Mouse (Mus musculus) layer of hippocampus, postnatal 14 days (tissue): ENCODE measurements at regions not wholly inside any gene's neighbourhood (a gene's known extent, or its start where the extent isn't known, plus 50 kb on each side); places are given as distances from the start of the nearest gene placed in this dataset.

Experiments used
- DNase-seq, 2 experiments: peaks; one replicate each; pipeline ENCODE4 v3.0.0; 2021 to 2022; ENCODE audit warnings: low spot score in 2 of 2, mixed read lengths in 1 of 2

- DNase-seq, result no peak
Observed at GRCm38 (mm10) chr8:90504521-90504920, 156.4 kb upstream of the Tox3 start.

GRCm38 (mm10) chr8:90503306-90503705, 155.2 kb upstream of the Tox3 start:
- no peak for DNase-seq

DNA sequence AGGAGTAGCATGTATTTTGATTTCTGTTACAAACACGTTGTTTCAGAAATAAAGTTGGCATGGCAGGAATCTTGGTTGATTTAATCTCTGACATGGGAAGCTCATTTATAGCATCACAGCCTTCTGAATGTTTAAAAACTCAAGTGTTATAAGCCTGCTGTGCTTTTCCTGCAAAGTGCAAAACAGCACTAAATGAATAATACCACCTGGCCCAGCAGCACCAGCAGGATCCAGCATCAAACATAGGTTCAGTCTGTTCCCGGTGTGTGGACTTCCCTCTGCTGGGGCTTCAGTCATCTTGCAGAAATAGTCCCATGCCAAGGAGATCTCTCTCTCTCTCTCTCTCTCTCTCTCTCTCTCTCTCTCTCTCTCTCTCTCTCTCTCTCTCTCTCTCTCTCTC, 154.7 kb upstream of the Tox3 start:
- DNase-seq, result no peak

GRCm38 (mm10) chr8:90499315-90499714, 151.2 kb upstream of the Tox3 start:
- no peak for DNase-seq

DNA sequence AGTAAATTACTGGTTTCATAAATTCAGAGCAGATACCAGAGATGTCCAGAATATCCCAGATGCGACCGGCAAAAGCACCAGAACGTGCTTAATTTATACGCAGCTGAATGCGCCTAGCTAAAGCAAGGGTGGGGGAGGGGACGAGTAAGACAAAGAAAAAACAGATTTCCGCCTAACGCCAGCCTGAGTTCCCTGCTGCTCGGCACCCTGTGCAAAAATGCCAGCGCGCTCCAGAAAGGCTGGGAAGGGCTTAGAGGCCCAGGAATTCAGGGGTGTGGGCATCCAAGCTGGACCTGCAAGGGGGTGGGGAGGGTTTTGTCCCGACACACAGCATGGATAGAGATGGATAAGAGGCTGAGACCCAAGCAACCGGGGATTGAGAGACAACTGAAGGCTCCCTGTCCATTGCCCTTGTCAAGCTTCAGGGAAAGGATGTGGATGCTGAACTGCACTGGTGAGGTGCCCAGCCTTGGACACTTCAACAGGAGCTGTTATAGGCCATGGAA, 148.6 kb upstream of the Tox3 start:
- DNase-seq, result peak; percentile 59 to 70

DNA sequence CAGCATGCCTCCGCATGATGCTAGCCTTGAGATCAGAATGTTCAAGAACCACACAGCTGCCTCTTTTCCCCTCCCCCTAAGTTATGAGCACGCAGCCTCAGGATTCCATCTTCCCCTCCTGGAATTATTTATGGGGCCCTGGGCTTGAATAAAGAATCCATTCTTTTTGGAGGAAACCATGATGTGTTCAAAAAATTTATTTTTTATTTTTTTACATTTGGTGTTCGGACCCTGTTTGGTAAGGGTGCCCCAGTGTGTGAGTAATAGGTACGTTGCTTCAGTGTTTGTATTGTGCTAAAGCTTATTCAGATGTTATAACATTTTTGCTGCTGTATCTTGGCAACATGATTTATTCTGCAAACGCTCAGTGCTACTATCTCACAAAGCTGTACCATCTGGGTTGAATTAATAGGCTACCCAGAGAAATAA, 147.8 kb upstream of the Tox3 start:
- no peak for DNase-seq

- no peak for DNase-seq
Observed at GRCm38 (mm10) chr8:90492521-90493225, 144.5 kb upstream of the Tox3 start.

DNA sequence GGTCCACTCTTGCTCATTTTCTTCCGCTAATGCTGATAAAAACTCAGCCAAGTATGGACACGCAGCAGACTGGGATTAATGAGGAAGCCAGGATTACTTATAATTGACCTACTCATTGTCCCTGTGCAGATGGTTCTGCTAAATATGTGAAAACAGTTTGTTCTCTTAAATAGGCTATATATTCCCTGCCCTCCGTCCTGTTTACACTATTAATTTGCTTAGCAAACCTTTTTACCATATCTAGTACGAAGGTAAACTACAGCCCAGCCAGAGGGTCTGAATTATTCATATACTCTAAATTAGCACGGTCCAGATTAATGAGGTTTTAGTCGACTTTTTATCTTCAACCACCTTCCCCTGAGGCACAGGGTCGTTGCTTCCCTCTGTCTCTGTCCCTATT, 143.5 kb upstream of the Tox3 start:
- no peak for DNase-seq

- DNase-seq, result no peak
Observed at GRCm38 (mm10) chr8:90490734-90491441, 142.7 kb upstream of the Tox3 start.

GRCm38 (mm10) chr8:90486556-90486955, 138.4 kb upstream of the Tox3 start:
- DNase-seq, result no peak

- no peak for DNase-seq
Observed at GRCm38 (mm10) chr8:90478149-90478548, 130.0 kb upstream of the Tox3 start.

DNA sequence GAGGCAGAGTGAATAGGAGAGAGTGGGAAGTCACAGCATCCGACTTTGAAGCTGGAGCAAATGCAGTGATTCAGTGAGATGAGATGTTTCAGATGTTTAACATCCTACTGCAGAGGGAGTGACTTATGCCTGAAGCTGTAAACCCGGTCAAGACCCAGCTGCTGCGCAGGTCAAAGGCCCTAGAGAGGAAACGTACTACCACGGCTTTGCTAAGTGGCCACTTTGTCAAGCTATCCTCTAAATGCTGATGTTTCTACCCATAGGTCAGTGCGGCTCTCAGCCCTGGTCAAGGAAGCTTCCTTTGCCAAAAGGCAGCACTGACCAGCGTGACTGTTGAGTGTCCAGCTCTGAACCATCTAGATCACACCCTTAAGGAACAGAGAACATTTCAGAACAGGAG, 125.9 kb upstream of the Tox3 start:
- DNase-seq, result no peak

DNA sequence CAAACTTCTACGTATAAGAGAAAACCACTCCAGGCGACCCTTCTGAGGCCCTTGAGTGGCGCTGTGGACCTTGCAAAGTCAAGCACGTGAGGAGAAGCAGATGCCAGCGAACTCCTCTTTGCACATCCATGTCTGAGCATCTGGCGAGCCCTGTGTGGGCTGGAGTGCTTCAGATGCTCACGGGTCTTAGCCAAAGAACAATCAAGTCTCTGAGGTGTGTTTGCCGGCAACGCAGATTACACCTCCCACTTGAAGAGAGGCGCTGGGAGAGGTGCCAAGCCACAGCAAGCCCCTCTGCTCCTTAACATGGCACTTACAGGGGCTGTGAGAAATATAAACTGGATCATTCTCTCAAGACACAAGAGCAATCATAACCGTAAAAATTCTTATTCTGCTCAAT, 122.7 kb upstream of the Tox3 start:
- no peak for DNase-seq

- no peak for DNase-seq
Observed at GRCm38 (mm10) chr8:90463708-90464107, 115.6 kb upstream of the Tox3 start.

GRCm38 (mm10) chr8:90455321-90455720, 107.2 kb upstream of the Tox3 start:
- no peak for DNase-seq

DNA sequence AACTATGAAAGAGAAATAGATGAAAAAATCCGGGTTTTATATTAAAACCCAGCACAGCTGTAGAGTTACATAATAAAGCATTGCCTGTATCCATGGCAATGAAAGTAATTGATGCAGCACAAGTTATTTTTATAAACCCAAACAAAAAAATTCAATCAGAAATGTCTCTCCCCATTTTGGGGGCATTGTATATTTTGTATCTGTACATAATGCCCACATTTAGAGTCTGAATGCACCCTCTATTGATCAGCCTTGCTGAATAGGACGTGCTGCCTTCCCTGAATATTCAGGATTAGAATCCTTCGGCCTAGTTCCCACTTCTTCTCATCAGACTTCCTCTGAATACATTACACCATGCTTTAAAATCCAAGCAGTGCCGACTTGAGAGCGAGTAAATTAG, 106.0 kb upstream of the Tox3 start:
- peak in 1 of 2 experiments; percentile 65 for DNase-seq

DNA sequence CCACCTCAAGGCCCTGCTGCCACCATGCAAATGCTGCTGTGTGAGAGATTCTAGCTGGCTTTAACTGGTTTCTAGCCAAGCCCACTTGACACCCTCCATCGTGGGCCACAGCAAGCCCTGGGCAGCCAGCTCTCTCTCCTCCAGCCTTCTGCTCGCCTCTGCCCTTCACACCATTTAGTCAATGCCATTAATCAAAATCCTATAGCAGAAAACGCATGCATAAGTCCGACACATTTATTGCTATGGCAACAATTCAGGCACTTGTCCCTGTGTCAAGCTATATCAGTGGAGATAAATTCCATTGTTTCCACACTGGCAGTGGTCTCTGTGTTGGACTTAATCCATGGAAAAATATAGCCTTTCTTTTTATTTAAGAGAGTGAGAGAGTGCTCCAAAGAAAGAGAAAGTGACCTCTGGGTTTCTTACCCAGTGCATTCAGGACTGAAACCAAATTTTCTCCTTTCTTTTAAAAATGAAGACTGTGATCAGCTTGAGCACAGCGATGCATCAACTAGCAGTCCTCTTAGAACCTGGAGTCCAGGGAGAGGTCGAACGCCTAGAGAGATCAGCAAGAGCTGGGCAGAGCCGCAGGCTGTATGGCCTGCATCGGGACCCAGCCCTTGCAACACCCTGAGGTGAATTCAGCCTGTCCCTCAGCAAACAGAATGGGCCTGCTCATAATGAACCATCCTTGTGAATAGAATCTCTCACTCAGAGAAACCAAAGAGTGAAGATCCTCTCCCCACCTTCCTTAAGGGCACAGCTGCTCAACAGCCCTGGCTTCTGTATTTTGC, 93.1 kb upstream of the Tox3 start:
- no peak for DNase-seq

DNA sequence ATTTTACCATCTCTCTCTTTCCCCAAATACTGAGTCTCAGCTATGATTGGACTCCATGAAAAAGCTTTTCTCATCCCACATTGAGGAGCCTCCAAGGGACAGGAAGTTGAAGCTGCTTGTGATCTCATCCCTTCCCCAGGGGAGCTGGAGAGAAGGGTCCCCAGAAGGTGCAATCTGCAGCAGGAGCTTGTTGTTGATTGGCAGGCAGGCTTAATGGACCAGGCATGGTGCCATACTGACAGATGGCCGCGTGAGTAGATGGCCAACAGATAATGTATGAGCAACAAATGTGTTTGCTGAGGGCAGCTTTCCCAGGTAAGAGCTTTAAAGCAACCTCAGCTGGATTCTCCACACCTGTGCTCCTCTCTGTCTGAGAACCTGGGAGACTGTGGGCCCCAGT, 65.9 kb upstream of the Tox3 start:
- peak in 1 of 2 experiments; percentile 15 for DNase-seq
